Mouse (Mus musculus): ENCODE measurements around the gene Tsnax. TPM values are rescaled to one million over a fixed set of nuclear protein-coding genes. Genes with fewer than 3 reads are reported as not detected.

The Tsnax gene
- polyA plus RNA-seq, 1 experiment from 2014 or later: 48.3 TPM

DNA sequence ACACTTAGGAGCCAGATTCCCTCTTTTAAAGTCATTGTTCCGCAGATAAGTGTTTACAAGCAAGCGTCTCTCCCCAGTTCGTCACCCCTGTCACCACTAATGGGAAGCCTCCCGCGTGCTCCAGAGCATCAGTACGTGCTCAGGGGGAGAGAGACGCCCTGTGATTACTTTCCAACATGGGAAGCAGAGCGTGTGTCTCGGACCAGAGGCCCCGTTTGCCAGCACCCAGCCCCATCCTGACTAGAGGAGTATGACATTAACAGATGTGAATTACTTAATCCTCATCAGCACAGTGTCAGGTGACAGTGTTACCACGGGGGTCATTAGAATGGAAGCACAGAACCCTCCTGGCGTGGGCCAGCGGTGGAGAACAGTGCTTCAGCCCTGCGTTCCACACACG is 25.9 kb downstream of the Tsnax start:
- Histone ChIP-seq H3K36me3 (ENCODE audit: control insufficient read depth, insufficient read depth) (peaks cover 26% of the 10 kb centered on the region), H3K4me2 (replicated peaks; ENCODE audit: low read depth) (no peak overlapping the region), H3K9me3 (ENCODE audit: control insufficient read depth) (no peaks in the 10 kb centered on the region), H3K9ac (ENCODE audit: low read depth, low read length) (no peak overlapping the region), H3K27ac (ENCODE audit: low read depth, low read length) (no peak overlapping the region), H3K27me3 (replicated peaks; ENCODE audit: control insufficient read depth, insufficient read depth, low read length) (no peaks in the 10 kb centered on the region), H3K4me3 (ENCODE audit: low read depth, low read length) (no peak overlapping the region), H3K4me1 (replicated peaks; ENCODE audit: control insufficient read depth, insufficient read depth, low read length) (no peaks in the 10 kb centered on the region)
- TF ChIP-seq CTCF (IDR thresholded peaks at IDR 0.05; ENCODE audit: low read depth): no peak
- ATAC-seq: no peak
- WGBS: 82% methylated on average over 15 of the region's 15 CpGs

DNA sequence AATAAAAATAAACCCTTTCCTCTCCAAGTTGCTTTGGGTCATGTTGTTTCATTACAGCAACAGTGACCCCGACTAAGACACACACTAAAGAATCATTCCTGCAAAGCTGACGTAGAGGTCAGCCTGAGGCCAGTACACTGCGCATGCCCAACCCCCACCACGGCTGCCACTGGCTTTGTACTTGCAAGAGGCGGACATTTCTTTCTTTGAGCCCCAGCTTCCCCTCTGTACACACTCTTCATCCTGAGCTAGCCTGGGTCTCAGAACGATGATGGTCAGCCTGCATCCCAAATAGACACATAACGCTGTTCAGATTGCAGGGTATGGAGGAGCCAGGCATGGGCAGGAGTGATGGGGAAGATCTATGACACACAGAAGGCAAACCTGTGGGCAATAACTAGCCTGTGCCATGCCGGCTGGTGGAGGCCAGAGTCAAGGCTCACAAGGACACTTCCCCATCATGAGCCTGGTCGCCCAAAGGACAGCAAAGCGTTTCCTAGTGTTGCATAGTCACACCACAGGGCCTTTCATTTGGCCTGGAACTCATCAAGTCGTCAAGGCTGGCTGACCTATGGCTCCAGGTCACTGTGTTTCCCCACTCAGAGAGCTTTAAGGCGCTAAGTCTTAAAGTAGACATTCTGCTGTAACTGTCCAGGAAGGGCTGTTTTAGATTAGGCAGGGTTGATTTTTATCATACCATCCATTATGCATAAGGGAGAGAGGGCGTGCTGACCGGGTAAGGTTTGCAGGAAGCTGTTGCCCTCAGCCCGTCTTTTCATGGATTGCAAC is 28.0 kb downstream of the Tsnax start:
- Histone ChIP-seq H3K27me3 (replicated peaks; ENCODE audit: control insufficient read depth, insufficient read depth, low read length) (no peaks in the 10 kb centered on the region), H3K4me1 (replicated peaks; ENCODE audit: control insufficient read depth, insufficient read depth, low read length) (no peaks in the 10 kb centered on the region), H3K4me3 (ENCODE audit: low read depth, low read length) (no peak overlapping the region), H3K4me2 (replicated peaks; ENCODE audit: low read depth) (no peak overlapping the region), H3K27ac (ENCODE audit: low read depth, low read length) (no peak overlapping the region), H3K9me3 (ENCODE audit: control insufficient read depth) (no peaks in the 10 kb centered on the region), H3K9ac (ENCODE audit: low read depth, low read length) (no peak overlapping the region), H3K36me3 (ENCODE audit: control insufficient read depth, insufficient read depth) (peaks cover 22% of the 10 kb centered on the region)
- no peak for TF ChIP-seq CTCF (IDR thresholded peaks at IDR 0.05; ENCODE audit: low read depth)
- ATAC-seq: no peak
- 69% methylated on average over 15 of the region's 15 CpGs for WGBS

GRCm38 (mm10) chr8:125041496-125041895 is 28.7 kb downstream of the Tsnax start:
- ATAC-seq: no peak
- WGBS: 47% methylated on average over 2 of the region's 2 CpGs

DNA sequence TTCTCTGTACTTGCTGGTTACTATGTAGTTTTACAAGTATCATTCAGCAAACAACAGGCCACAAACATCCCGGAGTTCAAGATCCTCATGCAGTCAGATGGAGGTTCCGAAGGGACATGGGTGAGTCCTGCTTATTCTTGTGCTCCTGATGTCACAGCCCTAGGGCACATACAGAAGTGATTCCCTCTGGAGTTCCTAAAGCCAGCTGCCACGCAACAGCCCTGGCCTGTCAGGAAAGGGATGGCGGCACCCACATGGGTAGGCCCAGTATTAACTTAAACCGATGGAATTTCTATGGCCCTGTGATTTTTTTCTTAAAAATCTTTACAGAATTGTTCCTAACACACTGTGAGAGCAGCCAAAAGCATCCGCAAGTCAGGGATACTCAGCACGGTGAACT is 30.6 kb downstream of the Tsnax start:
- Histone ChIP-seq H3K27ac (ENCODE audit: low read depth, low read length) (no peak overlapping the region), H3K9ac (ENCODE audit: low read depth, low read length) (no peak overlapping the region), H3K4me2 (replicated peaks; ENCODE audit: low read depth) (no peak overlapping the region), H3K4me1 (replicated peaks; ENCODE audit: control insufficient read depth, insufficient read depth, low read length) (no peaks in the 10 kb centered on the region), H3K9me3 (ENCODE audit: control insufficient read depth) (no peaks in the 10 kb centered on the region), H3K36me3 (ENCODE audit: control insufficient read depth, insufficient read depth) (peaks cover 12% of the 10 kb centered on the region; the same call in 1 of the 2 replicates), H3K4me3 (ENCODE audit: low read depth, low read length) (no peak overlapping the region), H3K27me3 (replicated peaks; ENCODE audit: control insufficient read depth, insufficient read depth, low read length) (no peaks in the 10 kb centered on the region)
- ATAC-seq: no peak
- no peak for TF ChIP-seq CTCF (IDR thresholded peaks at IDR 0.05; ENCODE audit: low read depth)
- WGBS: 79% methylated on average over 7 of the region's 7 CpGs

More at GRCm38 (mm10) chr8:125041496-125041895, 28.7 kb downstream of the Tsnax start:
- H3K4me3 ChIP-seq (ENCODE audit: low read depth, low read length): no peak overlapping the region
- no peak overlapping the region for H3K4me2 ChIP-seq (replicated peaks; ENCODE audit: low read depth)
- TF ChIP-seq CTCF (IDR thresholded peaks at IDR 0.05; ENCODE audit: low read depth): no peak
- no peaks in the 10 kb centered on the region for H3K4me1 ChIP-seq (replicated peaks; ENCODE audit: control insufficient read depth, insufficient read depth, low read length)
- H3K27me3 ChIP-seq (replicated peaks; ENCODE audit: control insufficient read depth, insufficient read depth, low read length): no peaks in the 10 kb centered on the region
- H3K36me3 ChIP-seq (ENCODE audit: control insufficient read depth, insufficient read depth): peaks cover 17% of the 10 kb centered on the region
- H3K9me3 ChIP-seq (ENCODE audit: control insufficient read depth): no peaks in the 10 kb centered on the region
- no peak overlapping the region for H3K9ac ChIP-seq (ENCODE audit: low read depth, low read length)
- no peak overlapping the region for H3K27ac ChIP-seq (ENCODE audit: low read depth, low read length)

DNA sequence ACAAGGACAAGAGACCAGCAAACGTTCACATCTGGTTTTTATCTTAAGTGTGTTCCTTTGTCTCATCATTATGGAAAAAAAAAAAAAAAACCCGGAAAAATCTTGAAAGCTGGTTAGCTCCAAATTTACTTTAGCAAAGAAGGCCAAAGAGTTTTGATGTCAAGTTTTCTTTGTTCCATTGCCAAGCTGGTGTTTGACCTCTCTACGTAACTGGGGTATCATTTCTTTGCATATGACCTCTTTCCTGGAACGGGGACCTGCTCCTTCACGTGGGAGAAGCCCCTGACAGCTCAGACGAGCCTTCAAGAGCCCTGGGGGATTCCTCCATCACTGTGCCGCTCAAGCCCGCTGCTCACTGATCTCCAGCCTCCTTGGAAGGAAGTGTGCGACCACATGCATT is 31.1 kb downstream of the Tsnax start:
- Histone ChIP-seq H3K9ac (ENCODE audit: low read depth, low read length) (no peak overlapping the region), H3K4me3 (ENCODE audit: low read depth, low read length) (no peak overlapping the region), H3K27me3 (replicated peaks; ENCODE audit: control insufficient read depth, insufficient read depth, low read length) (no peaks in the 10 kb centered on the region), H3K4me2 (replicated peaks; ENCODE audit: low read depth) (no peak overlapping the region), H3K9me3 (ENCODE audit: control insufficient read depth) (no peaks in the 10 kb centered on the region), H3K36me3 (ENCODE audit: control insufficient read depth, insufficient read depth) (peaks cover 8% of the 10 kb centered on the region; the same call in 1 of the 2 replicates), H3K27ac (ENCODE audit: low read depth, low read length) (no peak overlapping the region), H3K4me1 (replicated peaks; ENCODE audit: control insufficient read depth, insufficient read depth, low read length) (no peaks in the 10 kb centered on the region)
- no peak for TF ChIP-seq CTCF (IDR thresholded peaks at IDR 0.05; ENCODE audit: low read depth)
- WGBS: 37% methylated on average over 9 of the region's 9 CpGs
- no peak for ATAC-seq

- no peak overlapping the region for H3K27ac ChIP-seq (ENCODE audit: low read depth, low read length)
Measured at GRCm38 (mm10) chr8:125045760-125046159, 33.0 kb downstream of the Tsnax start.

More at GRCm38 (mm10) chr8:125045760-125046159, 33.0 kb downstream of the Tsnax start:
- H3K4me1 ChIP-seq (replicated peaks; ENCODE audit: control insufficient read depth, insufficient read depth, low read length): no peaks in the 10 kb centered on the region
- H3K9ac ChIP-seq (ENCODE audit: low read depth, low read length): no peak overlapping the region
- ATAC-seq: no peak
- no peaks in the 10 kb centered on the region for H3K27me3 ChIP-seq (replicated peaks; ENCODE audit: control insufficient read depth, insufficient read depth, low read length)
- peaks cover under 1% of the 10 kb centered on the region; the same call in 1 of the 2 replicates for H3K36me3 ChIP-seq (ENCODE audit: control insufficient read depth, insufficient read depth)
- H3K4me3 ChIP-seq (ENCODE audit: low read depth, low read length): no peak overlapping the region
- H3K9me3 ChIP-seq (ENCODE audit: control insufficient read depth): no peaks in the 10 kb centered on the region
- WGBS: 95% methylated on average over 1 of the region's 1 CpGs
- H3K4me2 ChIP-seq (replicated peaks; ENCODE audit: low read depth): no peak overlapping the region
- TF ChIP-seq CTCF (IDR thresholded peaks at IDR 0.05; ENCODE audit: low read depth): no peak

Data from intestine, postnatal 0 days (tissue).